Mouse (Mus musculus) 416B (cell line): ENCODE measurements around the gene Mettl14.

Experiments
- DNase-seq: peaks from one replicate; pipeline ENCODE4 v3.0.0; 2011; ENCODE audit warnings: low read depth

Gene Mettl14

DNA sequence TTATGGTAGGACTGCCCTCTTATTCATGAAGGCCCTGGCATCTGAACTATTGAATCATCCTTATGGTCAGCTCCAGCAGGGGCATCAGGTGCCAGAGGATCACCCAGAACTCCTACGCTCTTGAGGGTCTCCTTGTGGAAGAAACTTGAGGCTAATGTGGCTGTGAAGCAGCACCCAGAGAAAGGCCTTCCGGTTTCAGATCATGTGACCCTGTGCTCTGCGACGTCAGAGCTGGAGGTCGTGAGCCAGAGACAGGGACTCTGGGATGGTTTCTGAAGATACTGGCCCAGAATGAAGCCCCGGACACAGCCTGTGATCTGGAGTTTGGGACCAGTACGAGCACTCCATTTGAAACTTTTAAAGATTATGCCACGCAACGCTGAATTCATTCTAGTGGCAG, 65.6 kb downstream of the Mettl14 start:
- no peak for DNase-seq
